Mouse (Mus musculus): ENCODE results near the gene Folr1. TPM values are rescaled to one million over a fixed set of nuclear protein-coding genes. Genes with fewer than 3 reads are reported as not detected.

Gene Folr1
- polyA plus RNA-seq, 1 experiment from 2014 or later = 1.1 TPM

DNA sequence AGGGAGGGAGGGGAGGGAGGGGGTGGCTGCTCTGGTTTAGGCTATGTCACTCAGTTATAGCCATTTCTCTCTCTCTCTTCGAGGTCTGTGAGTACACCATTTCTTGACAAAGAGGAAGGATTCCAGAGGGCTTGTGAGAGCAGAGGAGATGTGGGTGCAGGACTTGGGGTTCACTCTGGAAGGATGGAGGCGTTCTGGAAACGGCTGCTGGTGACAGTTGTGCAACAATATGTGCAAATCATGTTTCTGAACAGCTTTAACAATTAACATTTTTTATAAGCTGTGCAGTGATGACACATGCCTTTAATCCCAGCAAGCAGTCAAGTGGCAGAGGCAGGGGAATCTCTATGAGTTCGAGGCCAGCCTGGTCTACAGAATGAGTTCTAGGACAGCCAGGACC is 10.3 kb upstream of the Folr1 start:
- no peak overlapping the region for H3K4me2 ChIP-seq (ENCODE audit: low read depth, low read length)
- H3K27ac ChIP-seq (ENCODE audit: low read length) = no peak overlapping the region
- no peak for ATAC-seq (ENCODE audit: low read depth)
- H3K9ac ChIP-seq (ENCODE audit: low read depth, low read length) = no peak overlapping the region
- H3K4me3 ChIP-seq (ENCODE audit: low read depth, low read length) = no peak overlapping the region
- no peaks in the 10 kb centered on the region for H3K4me1 ChIP-seq (ENCODE audit: control insufficient read depth, low read depth, low read length)
- WGBS (ENCODE audit: insufficient replicate concordance) = 49% methylated on average over 4 of the region's 4 CpGs
- H3K27me3 ChIP-seq (ENCODE audit: control insufficient read depth, insufficient read depth, low read depth, low read length) = no peaks in the 10 kb centered on the region
- no peaks in the 10 kb centered on the region for H3K9me3 ChIP-seq (replicated peaks; ENCODE audit: control insufficient read depth, low read length)
- H3K36me3 ChIP-seq (ENCODE audit: control insufficient read depth, insufficient read depth) = no peaks in the 10 kb centered on the region

DNA sequence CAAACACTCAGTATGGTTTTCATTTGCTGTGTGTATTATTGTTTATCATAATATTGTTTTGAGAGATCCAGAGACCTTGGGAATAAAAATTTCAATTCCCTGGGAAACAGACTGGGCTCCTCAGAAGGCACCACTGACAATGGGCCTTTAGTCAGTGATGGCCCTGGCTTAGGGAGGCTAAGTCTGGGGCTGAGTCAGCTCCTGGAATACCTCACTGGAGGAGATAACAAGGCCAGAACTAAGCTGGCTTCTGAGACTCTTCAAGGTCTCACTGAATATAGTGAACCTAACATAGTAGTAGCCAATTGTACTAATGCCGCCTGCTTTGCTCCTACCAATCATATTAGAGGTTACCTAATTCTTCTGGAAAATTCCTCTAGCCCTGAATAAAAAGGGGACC is 5.4 kb upstream of the Folr1 start:
- Histone ChIP-seq H3K27me3 (ENCODE audit: control insufficient read depth, insufficient read depth, low read depth, low read length) (no peaks in the 10 kb centered on the region), H3K27ac (ENCODE audit: low read length) (no peak overlapping the region), H3K9ac (ENCODE audit: low read depth, low read length) (no peak overlapping the region), H3K4me1 (ENCODE audit: control insufficient read depth, low read depth, low read length) (no peaks in the 10 kb centered on the region), H3K4me2 (ENCODE audit: low read depth, low read length) (no peak overlapping the region), H3K4me3 (ENCODE audit: low read depth, low read length) (no peak overlapping the region), H3K9me3 (replicated peaks; ENCODE audit: control insufficient read depth, low read length) (no peaks in the 10 kb centered on the region), H3K36me3 (ENCODE audit: control insufficient read depth, insufficient read depth) (no peaks in the 10 kb centered on the region)
- WGBS (ENCODE audit: insufficient replicate concordance) = 61% methylated on average over 1 of the region's 1 CpGs
- ATAC-seq (ENCODE audit: low read depth) = no peak

DNA sequence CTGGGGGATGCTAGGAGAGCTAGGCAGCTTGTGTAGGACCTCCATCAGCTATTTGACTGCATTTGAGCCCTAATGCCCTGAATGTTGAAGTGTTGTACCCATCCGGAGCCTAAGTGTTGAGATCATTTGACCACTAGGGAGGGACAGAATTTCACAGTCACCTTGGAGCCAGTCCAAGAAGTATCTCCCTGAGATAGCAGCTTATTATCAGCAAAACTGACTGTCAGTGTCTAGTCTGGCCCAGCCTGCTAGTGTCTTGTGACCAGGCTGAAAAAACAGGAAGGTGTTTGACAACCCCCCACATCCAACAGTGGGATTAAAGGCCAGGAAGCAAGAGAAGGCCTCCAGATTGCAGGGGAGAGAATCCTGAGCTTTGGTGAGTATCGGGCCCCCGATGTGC is 708 bp upstream of the Folr1 start:
- H3K9me3 ChIP-seq (replicated peaks; ENCODE audit: control insufficient read depth, low read length) = no peaks in the 10 kb centered on the region
- WGBS (ENCODE audit: insufficient replicate concordance) = 60% methylated on average over 3 of the region's 3 CpGs
- ATAC-seq (ENCODE audit: low read depth) = peak; percentile 51; the same call in 1 of the 2 replicates
- H3K9ac ChIP-seq (ENCODE audit: low read depth, low read length) = no peak overlapping the region
- H3K4me2 ChIP-seq (ENCODE audit: low read depth, low read length) = no peak overlapping the region
- no peaks in the 10 kb centered on the region for H3K27me3 ChIP-seq (ENCODE audit: control insufficient read depth, insufficient read depth, low read depth, low read length)
- no peak overlapping the region for H3K27ac ChIP-seq (ENCODE audit: low read length)
- H3K36me3 ChIP-seq (ENCODE audit: control insufficient read depth, insufficient read depth) = no peaks in the 10 kb centered on the region
- no peak overlapping the region for H3K4me3 ChIP-seq (ENCODE audit: low read depth, low read length)
- H3K4me1 ChIP-seq (ENCODE audit: control insufficient read depth, low read depth, low read length) = no peaks in the 10 kb centered on the region

DNA sequence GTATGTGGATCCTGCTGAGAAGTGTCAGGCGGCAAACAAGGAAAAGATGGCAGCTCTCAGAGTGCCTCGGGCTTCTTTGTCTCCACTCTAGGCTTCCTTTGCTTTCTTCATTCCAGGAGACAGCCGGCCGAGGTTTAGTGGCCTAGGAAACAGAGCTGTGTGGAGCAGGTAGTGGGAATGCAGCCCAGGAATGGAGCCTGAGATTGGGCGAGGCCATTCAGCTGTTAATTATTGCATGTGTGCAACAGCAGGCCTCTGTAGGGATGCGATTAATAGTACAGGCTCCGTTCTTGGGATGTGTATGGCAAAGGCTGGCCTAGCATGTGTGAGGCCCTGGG is 1.5 kb downstream of the Folr1 start:
- no peaks in the 10 kb centered on the region for H3K36me3 ChIP-seq (ENCODE audit: control insufficient read depth, insufficient read depth)
- no peak overlapping the region for H3K4me3 ChIP-seq (ENCODE audit: low read depth, low read length)
- no peak overlapping the region for H3K4me2 ChIP-seq (ENCODE audit: low read depth, low read length)
- no peaks in the 10 kb centered on the region for H3K27me3 ChIP-seq (ENCODE audit: control insufficient read depth, insufficient read depth, low read depth, low read length)
- H3K27ac ChIP-seq (ENCODE audit: low read length) = no peak overlapping the region
- ATAC-seq (ENCODE audit: low read depth) = no peak
- 64% methylated on average over 7 of the region's 7 CpGs for WGBS (ENCODE audit: insufficient replicate concordance)
- no peaks in the 10 kb centered on the region for H3K4me1 ChIP-seq (ENCODE audit: control insufficient read depth, low read depth, low read length)
- no peaks in the 10 kb centered on the region for H3K9me3 ChIP-seq (replicated peaks; ENCODE audit: control insufficient read depth, low read length)
- H3K9ac ChIP-seq (ENCODE audit: low read depth, low read length) = no peak overlapping the region

DNA sequence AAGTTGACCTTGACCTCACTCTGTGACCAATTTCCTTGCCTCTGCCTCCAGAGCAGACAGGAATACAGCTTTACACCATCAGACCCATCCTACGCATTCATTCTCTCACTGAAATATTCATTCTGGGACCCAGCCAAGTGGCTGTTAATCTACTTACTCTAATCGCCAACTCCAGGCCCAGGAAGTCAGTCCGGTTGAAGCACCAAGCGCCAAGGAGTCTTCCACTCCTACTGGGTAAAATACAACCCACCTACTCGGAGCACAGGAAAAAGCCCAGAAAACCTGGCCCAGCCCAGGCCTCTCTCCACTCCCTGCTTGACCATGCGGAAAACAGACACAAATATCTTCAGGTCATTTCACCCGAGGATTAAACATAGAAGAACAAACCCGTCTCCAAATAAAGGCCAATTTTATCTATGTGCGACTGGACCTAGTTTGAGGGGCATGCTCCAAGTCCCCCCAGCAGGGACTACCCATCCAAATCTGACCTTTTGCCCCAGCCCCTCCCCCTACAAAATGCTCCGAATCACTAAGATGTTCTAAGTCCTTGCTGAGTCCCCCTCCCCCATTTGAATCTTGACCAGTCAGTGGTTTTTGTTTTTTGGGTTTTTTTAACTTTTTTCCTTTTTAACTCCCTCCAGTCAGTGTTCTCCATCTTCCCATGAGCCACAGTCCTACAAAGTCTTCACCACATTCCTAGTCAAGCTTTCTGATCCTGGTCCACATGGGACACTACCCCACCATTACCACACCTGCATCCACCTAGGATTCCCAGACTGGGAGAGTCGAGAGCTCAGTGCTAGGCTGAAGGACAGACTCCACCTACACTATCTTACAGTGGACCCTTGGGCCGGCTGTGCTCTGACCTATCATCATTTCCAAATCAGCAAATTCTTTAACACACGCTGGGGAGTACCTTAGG is 2.1 kb downstream of the Folr1 start:
- Histone ChIP-seq H3K4me1 (ENCODE audit: control insufficient read depth, low read depth, low read length) (no peaks in the 10 kb centered on the region), H3K9ac (ENCODE audit: low read depth, low read length) (no peak overlapping the region), H3K4me3 (ENCODE audit: low read depth, low read length) (no peak overlapping the region), H3K4me2 (ENCODE audit: low read depth, low read length) (no peak overlapping the region), H3K27me3 (ENCODE audit: control insufficient read depth, insufficient read depth, low read depth, low read length) (no peaks in the 10 kb centered on the region), H3K36me3 (ENCODE audit: control insufficient read depth, insufficient read depth) (no peaks in the 10 kb centered on the region), H3K9me3 (replicated peaks; ENCODE audit: control insufficient read depth, low read length) (no peaks in the 10 kb centered on the region), H3K27ac (ENCODE audit: low read length) (no peak overlapping the region)
- WGBS (ENCODE audit: insufficient replicate concordance) = 65% methylated on average over 13 of the region's 13 CpGs
- ATAC-seq (ENCODE audit: low read depth) = no peak

DNA sequence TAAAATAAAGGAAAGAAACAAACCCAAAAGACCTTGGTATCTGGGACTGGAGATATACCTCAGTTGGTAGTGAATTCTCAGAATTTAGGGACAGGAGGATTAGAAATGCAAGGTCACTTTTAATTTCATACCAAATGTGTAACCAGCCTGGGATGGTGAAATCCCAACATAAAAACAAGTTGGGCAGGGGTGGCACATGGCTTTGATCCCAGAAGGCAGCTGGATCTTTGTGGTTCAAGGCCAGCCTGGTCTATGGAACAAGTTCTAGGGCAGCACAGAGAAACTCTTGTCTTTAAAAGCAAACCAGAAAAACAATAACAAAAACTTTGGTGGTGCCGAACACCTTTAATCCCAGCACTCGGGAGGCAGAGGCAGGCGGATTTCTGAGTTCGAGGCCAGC is 3.1 kb downstream of the Folr1 start:
- no peak overlapping the region for H3K9ac ChIP-seq (ENCODE audit: low read depth, low read length)
- no peak overlapping the region for H3K27ac ChIP-seq (ENCODE audit: low read length)
- no peak overlapping the region for H3K4me2 ChIP-seq (ENCODE audit: low read depth, low read length)
- ATAC-seq (ENCODE audit: low read depth) = no peak
- 81% methylated on average over 4 of the region's 4 CpGs for WGBS (ENCODE audit: insufficient replicate concordance)
- H3K4me3 ChIP-seq (ENCODE audit: low read depth, low read length) = no peak overlapping the region
- H3K36me3 ChIP-seq (ENCODE audit: control insufficient read depth, insufficient read depth) = no peaks in the 10 kb centered on the region
- no peaks in the 10 kb centered on the region for H3K9me3 ChIP-seq (replicated peaks; ENCODE audit: control insufficient read depth, low read length)
- H3K4me1 ChIP-seq (ENCODE audit: control insufficient read depth, low read depth, low read length) = no peaks in the 10 kb centered on the region
- H3K27me3 ChIP-seq (ENCODE audit: control insufficient read depth, insufficient read depth, low read depth, low read length) = no peaks in the 10 kb centered on the region

DNA sequence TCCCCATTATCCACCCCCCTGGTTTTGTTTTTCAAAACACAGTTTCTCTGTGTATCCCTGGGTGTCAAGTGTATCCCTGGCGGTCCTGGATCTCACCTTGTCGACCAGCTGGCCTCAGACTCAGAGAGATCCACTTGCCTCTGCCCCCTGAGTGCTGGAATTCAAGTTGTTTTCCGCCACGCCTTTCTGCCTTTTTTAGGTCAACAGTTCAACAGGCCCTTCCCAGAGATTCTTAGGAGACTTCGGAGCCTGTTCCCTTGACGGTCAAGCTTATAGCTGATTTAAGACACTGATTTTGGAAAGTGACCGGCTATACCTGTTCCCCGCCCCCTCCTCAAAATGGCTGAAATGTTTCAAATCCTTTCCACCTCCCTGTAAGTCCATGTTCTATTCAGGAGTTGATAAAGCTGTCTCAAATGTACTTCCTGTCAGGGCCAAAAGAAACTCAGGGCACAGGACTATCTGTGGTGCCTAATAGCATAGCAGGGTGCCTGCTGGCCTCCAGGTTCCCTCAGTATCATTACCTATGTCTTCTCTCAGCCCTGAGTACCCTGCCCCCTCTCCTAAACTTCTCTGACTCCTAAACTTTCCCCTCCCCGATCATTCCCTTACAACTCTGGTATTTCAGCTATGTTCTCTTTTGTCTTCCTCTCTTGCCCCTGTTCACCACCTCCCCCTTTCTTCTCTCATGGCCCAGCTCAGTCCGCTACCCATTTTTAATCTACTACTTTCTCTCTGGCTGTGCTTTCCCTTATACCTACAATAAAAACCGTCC is 3.9 kb downstream of the Folr1 start:
- no peak for ATAC-seq (ENCODE audit: low read depth)
- H3K9me3 ChIP-seq (replicated peaks; ENCODE audit: control insufficient read depth, low read length) = no peaks in the 10 kb centered on the region
- no peak overlapping the region for H3K4me2 ChIP-seq (ENCODE audit: low read depth, low read length)
- no peaks in the 10 kb centered on the region for H3K36me3 ChIP-seq (ENCODE audit: control insufficient read depth, insufficient read depth)
- WGBS (ENCODE audit: insufficient replicate concordance) = 70% methylated on average over 11 of the region's 11 CpGs
- no peak overlapping the region for H3K27ac ChIP-seq (ENCODE audit: low read length)
- H3K4me1 ChIP-seq (ENCODE audit: control insufficient read depth, low read depth, low read length) = no peaks in the 10 kb centered on the region
- no peak overlapping the region for H3K9ac ChIP-seq (ENCODE audit: low read depth, low read length)
- no peak overlapping the region for H3K4me3 ChIP-seq (ENCODE audit: low read depth, low read length)
- no peaks in the 10 kb centered on the region for H3K27me3 ChIP-seq (ENCODE audit: control insufficient read depth, insufficient read depth, low read depth, low read length)

DNA sequence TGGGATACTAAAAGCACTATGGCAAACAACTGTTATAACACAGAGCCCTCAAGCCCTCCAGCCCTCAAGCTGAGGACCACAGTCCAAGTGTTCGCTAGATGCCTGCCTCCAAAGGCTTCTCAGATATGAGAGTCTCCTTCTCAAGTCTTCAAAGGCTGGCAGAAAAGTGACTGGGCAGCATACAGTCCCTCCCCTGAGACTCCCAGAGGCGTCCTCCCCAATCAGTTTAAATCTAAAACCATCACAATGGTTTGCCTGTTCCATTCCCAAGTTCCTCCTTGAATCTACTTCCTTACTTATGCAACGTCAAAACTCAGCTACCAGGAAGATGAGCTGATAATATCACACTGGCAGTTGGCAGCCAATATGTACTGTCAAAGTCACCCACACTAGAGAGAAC is 7.2 kb downstream of the Folr1 start, which contains the start of gene Anapc15:
TSS of gene Anapc15 (plus strand) at position 301 of the 400 bp plus-strand sequence.
- Histone ChIP-seq H3K9me3 (replicated peaks; ENCODE audit: control insufficient read depth, low read length) (no peaks in the 10 kb centered on the region), H3K4me3 (ENCODE audit: low read depth, low read length) (no peak within 1 kb of the TSS), H3K9ac (ENCODE audit: low read depth, low read length) (no peak within 1 kb of the TSS), H3K36me3 (ENCODE audit: control insufficient read depth, insufficient read depth) (no peaks in the 10 kb centered on the region), H3K27me3 (ENCODE audit: control insufficient read depth, insufficient read depth, low read depth, low read length) (no peaks in the 10 kb centered on the region), H3K27ac (ENCODE audit: low read length) (no peak within 1 kb of the TSS), H3K4me1 (ENCODE audit: control insufficient read depth, low read depth, low read length) (no peaks in the 10 kb centered on the region), H3K4me2 (ENCODE audit: low read depth, low read length) (no peak within 1 kb of the TSS)
- ATAC-seq (ENCODE audit: low read depth) = no peak
- 32% methylated on average over 3 of the region's 3 CpGs for WGBS (ENCODE audit: insufficient replicate concordance)

DNA sequence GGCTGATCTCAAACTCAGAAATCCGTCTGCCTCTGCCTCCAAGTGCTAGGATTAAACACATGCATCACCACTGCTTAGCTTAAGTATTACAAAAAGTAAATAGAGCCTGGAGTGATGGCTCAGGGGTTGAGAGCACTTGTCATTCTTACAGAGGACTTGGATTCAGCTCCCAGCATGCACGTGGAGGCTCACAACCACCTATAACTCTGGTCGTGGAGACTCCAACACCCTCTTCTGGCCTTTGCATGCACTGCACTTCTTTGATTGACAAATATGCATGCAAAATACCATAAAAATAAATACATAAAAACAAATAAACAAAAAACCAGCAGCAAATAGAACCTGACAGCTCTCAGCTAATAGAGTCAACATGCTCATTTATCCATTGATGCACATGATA is 8.3 kb downstream of the Folr1 start:
- Histone ChIP-seq H3K4me3 (ENCODE audit: low read depth, low read length) (no peak overlapping the region), H3K4me2 (ENCODE audit: low read depth, low read length) (no peak overlapping the region), H3K9me3 (replicated peaks; ENCODE audit: control insufficient read depth, low read length) (no peaks in the 10 kb centered on the region), H3K27me3 (ENCODE audit: control insufficient read depth, insufficient read depth, low read depth, low read length) (no peaks in the 10 kb centered on the region), H3K36me3 (ENCODE audit: control insufficient read depth, insufficient read depth) (no peaks in the 10 kb centered on the region), H3K9ac (ENCODE audit: low read depth, low read length) (no peak overlapping the region), H3K4me1 (ENCODE audit: control insufficient read depth, low read depth, low read length) (no peaks in the 10 kb centered on the region), H3K27ac (ENCODE audit: low read length) (no peak overlapping the region)
- no peak for ATAC-seq (ENCODE audit: low read depth)
- WGBS (ENCODE audit: insufficient replicate concordance) = 53% methylated on average over 3 of the region's 3 CpGs

All from liver, embryonic 16.5 days (tissue).